Mouse (Mus musculus) midbrain, postnatal 0 days (tissue): Measurements from ENCODE around the gene Nr1h2. TPM values are rescaled to one million over a fixed set of nuclear protein-coding genes. Genes with fewer than 3 reads are reported as not detected.

Source experiments
- ATAC-seq: fragments of 200-750 bp; cut with Nextera tagmentation; 2 replicates; pipeline ENCODE4 v1.8.0; 2017; ENCODE audit warnings: moderate number of reproducible peaks, mild to moderate bottlenecking, moderate TSS enrichment, moderate library complexity; ENCODE audit not compliant: low FRiP score
- DNase-seq: peaks from one replicate; pipeline ENCODE4 v3.0.0-alpha.2; 2015; ENCODE audit warnings: low spot score
- H3K27ac ChIP-seq: fragments of 300-500 bp; sonication (generic); 2 replicates; pipeline ENCODE4 v1.5.1; 2014; ENCODE audit warnings: low read depth, mild to moderate bottlenecking, low read length, mixed read lengths
- H3K27me3 ChIP-seq: fragments of 300-500 bp; sonication (generic); 2 replicates; pipeline ENCODE4 v1.6.1; 2014; ENCODE audit warnings: low read length, control low read depth, mixed read lengths; ENCODE audit not compliant: insufficient read depth
- H3K36me3 ChIP-seq: fragments of 300-500 bp; sonication (generic); 2 replicates; pipeline ENCODE4 v1.6.1; 2014; ENCODE audit warnings: low read length, control low read depth, mixed read lengths; ENCODE audit not compliant: insufficient read depth
- H3K4me1 ChIP-seq: fragments of 300-500 bp; sonication (generic); 2 replicates; pipeline ENCODE4 v1.6.1; 2014; ENCODE audit warnings: mild to moderate bottlenecking, control low read depth, antibody characterized with exemption, low read length, mixed read lengths; ENCODE audit not compliant: insufficient read depth
- H3K4me2 ChIP-seq: fragments of 300-500 bp; sonication (generic); 2 replicates; pipeline ENCODE4 v1.6.1; 2014; ENCODE audit warnings: low read depth, mild to moderate bottlenecking, low read length, mixed read lengths; ENCODE audit not compliant: poor library complexity, severe bottlenecking
- H3K4me3 ChIP-seq: fragments of 300-500 bp; sonication (generic); 2 replicates; pipeline ENCODE4 v1.5.1; 2014; ENCODE audit warnings: low read depth, mild to moderate bottlenecking, low read length, moderate library complexity
- H3K9ac ChIP-seq: fragments of 300-500 bp; sonication (generic); replicated peaks from 2 replicates; pipeline ENCODE4 v1.6.1; 2014; ENCODE audit warnings: mild to moderate bottlenecking, low read length, moderate library complexity, mixed read lengths; ENCODE audit not compliant: poor library complexity, severe bottlenecking
- H3K9me3 ChIP-seq: fragments of 300-500 bp; sonication (generic); 2 replicates; pipeline ENCODE4 v1.6.1; 2016; ENCODE audit warnings: low read length, control low read depth
- CTCF ChIP-seq: IDR thresholded peaks from 2 replicates; pipeline ENCODE4 v1.5.1; 2016; ENCODE audit warnings: antibody characterized with exemption, mild to moderate bottlenecking
- whole genome bisulfite sequencing: fragments of 180-500 bp; shearing (Covaris S2); extraction: QIAGEN DNeasy Blood & Tissue Kit; methylation state at CpG from one replicate; pipeline ENCODE4 v1.1.7; 2014; 5-methylcytosine and 5-hydroxymethylcytosine counted together
- polyA plus RNA-seq: library from polyadenylated mRNA; unstranded; fragments of >200 nt; fragmentation: Nextera tagmentation; extraction: Ambion mirVana; gene quantifications from 2 replicates; pipeline ENCODE4 v1.2.1, GENCODE M21; 2015
- total RNA-seq: library from RNA; depleted of rRNA; stranded (reverse); fragments of >200 nt; gene quantifications from 2 replicates; pipeline ENCODE4 v1.2.3, GENCODE M21; 2014

The Nr1h2 gene
- total and polyA plus RNA-seq, 2 experiments from 2014 or later = 41.2 to 46.8 TPM

DNA sequence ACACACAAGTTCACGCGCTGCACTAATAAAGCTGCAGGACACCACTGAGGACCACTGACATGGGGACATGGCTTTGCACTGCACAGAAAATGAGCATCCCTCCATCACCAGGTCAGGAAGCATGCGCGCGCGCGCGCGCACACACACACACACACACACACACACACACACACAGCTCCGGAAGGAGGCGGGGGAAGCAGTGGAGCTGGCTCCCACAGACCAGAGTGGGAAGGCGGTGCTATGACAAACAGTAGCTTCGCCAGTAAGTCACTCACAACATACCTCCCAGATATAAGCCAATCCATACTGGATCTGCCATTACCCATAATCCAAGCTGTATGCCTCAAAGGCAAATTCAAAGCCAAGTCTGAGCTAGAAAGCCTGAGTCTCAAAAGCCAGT is 6.7 kb downstream of the Nr1h2 start:
- Histone ChIP-seq H3K4me3 (no peak overlapping the region), H3K4me2 (no peak overlapping the region), H3K9me3 (no peaks in the 10 kb centered on the region), H3K36me3 (peaks cover 23% of the 10 kb centered on the region), H3K27me3 (no peaks in the 10 kb centered on the region), H3K27ac (no peak overlapping the region), H3K9ac (no peak overlapping the region), H3K4me1 (0 out of 2 replicates have a peak, but pooled peaks cover 8% of the 10 kb centered on the region)
- TF ChIP-seq CTCF = no peak
- DNase-seq (no peak), ATAC-seq (no peak)
- WGBS = 96% methylated on average over 13 of the region's 13 CpGs

- ATAC-seq = no peak
- Histone ChIP-seq H3K9me3 (no peaks in the 10 kb centered on the region), H3K27ac (no peak overlapping the region), H3K36me3 (peaks cover 19% of the 10 kb centered on the region), H3K4me3 (no peak overlapping the region), H3K4me2 (no peak overlapping the region), H3K4me1 (0 out of 2 replicates have a peak, but pooled peaks cover 8% of the 10 kb centered on the region), H3K27me3 (no peaks in the 10 kb centered on the region), H3K9ac (no peak overlapping the region)
- TF ChIP-seq CTCF = no peak
- DNase-seq = no peak
- 96% methylated on average over 3 of the region's 3 CpGs for WGBS
These were observed 7.5 kb downstream of the Nr1h2 start for GRCm38 (mm10) chr7:44546274-44546673.

GRCm38 (mm10) chr7:44543071-44543470 is 10.7 kb downstream of the Nr1h2 start:
- Histone ChIP-seq H3K4me1 (0 out of 2 replicates have a peak, but pooled peaks cover 5% of the 10 kb centered on the region), H3K9ac (no peak overlapping the region), H3K4me3 (no peak overlapping the region), H3K27me3 (no peaks in the 10 kb centered on the region), H3K4me2 (no peak overlapping the region), H3K9me3 (no peaks in the 10 kb centered on the region), H3K36me3 (peaks cover 19% of the 10 kb centered on the region), H3K27ac (no peak overlapping the region)
- DNase-seq (no peak), ATAC-seq (no peak)
- WGBS = 77% methylated on average over 12 of the region's 12 CpGs
- TF ChIP-seq CTCF = no peak

DNA sequence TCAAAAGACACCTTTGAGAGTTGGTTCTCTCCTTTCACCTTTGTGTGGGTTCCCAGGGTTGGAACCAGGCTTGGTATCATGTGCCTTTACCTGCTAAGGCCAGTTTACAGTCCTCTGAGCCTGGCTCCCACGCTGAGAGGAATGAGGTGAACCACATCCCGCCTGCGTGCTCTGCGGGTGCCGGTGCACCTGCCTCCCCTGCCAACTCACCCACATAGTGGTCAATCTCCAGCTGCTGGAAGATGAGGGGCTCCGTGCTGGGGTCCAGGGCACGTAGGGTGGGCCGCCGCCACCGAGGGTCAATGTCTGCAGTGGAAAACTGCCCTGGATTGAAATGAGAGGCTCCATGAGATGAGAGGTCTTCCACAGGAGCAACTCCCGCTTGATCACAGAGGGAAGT is 11.2 kb downstream of the Nr1h2 start:
- 96% methylated on average over 11 of the region's 11 CpGs for WGBS
- no peaks in the 10 kb centered on the region for H3K9me3 ChIP-seq
- H3K4me3 ChIP-seq = no peak overlapping the region
- no peak for TF ChIP-seq CTCF
- H3K27me3 ChIP-seq = no peaks in the 10 kb centered on the region
- no peak overlapping the region for H3K4me2 ChIP-seq
- ATAC-seq (no peak), DNase-seq (no peak)
- H3K9ac ChIP-seq = no peak overlapping the region
- H3K4me1 ChIP-seq = no peaks in the 10 kb centered on the region
- H3K27ac ChIP-seq = no peak overlapping the region
- peaks cover 19% of the 10 kb centered on the region for H3K36me3 ChIP-seq

- peaks cover 19% of the 10 kb centered on the region for H3K36me3 ChIP-seq
These were observed 14.8 kb downstream of the Nr1h2 start for GRCm38 (mm10) chr7:44538756-44539624.

GRCm38 (mm10) chr7:44537496-44537895 is 16.3 kb downstream of the Nr1h2 start:
- Histone ChIP-seq H3K27ac (no peak overlapping the region), H3K9me3 (no peaks in the 10 kb centered on the region), H3K4me1 (no peaks in the 10 kb centered on the region), H3K4me3 (no peak overlapping the region), H3K27me3 (no peaks in the 10 kb centered on the region), H3K4me2 (no peak overlapping the region), H3K9ac (no peak overlapping the region), H3K36me3 (peaks cover 18% of the 10 kb centered on the region)
- TF ChIP-seq CTCF = no peak
- ATAC-seq (no peak), DNase-seq (no peak)
- 90% methylated on average over 13 of the region's 13 CpGs for WGBS

More at GRCm38 (mm10) chr7:44538756-44539624, 14.8 kb downstream of the Nr1h2 start:
- WGBS = 92% methylated on average over 41 of the region's 41 CpGs
- Histone ChIP-seq H3K9me3 (no peaks in the 10 kb centered on the region), H3K27me3 (no peaks in the 10 kb centered on the region), H3K4me1 (no peaks in the 10 kb centered on the region), H3K4me3 (no peak overlapping the region), H3K9ac (no peak overlapping the region), H3K27ac (no peak overlapping the region), H3K4me2 (no peak overlapping the region)
- no peak for TF ChIP-seq CTCF
- ATAC-seq = peak; percentile 21; the same call in 1 of the 2 replicates
- DNase-seq = no peak
